Mouse (Mus musculus) mesoderm, embryonic 11.5 days (tissue): ENCODE measurements at regions not wholly inside any gene's neighbourhood (a gene's known extent, or its start where the extent isn't known, plus 50 kb on each side); places are given as distances from the start of the nearest gene placed in this dataset.
A peak's percentile ranks its signal among the peaks of the same experiment; 100 is the strongest.

Experiments
- DNase-seq: peaks from one replicate; pipeline ENCODE4 v3.0.0-alpha.2; 2012; ENCODE audit warnings: low read depth, low spot score

- DNase-seq: no peak
Observed at GRCm38 (mm10) chr10:118709718-118710117, 160.3 kb downstream of the Dyrk2 start.

GRCm38 (mm10) chr10:118711529-118711928 lies 158.5 kb downstream of the Dyrk2 start:
- no peak for DNase-seq

GRCm38 (mm10) chr10:118711951-118712350 lies 158.1 kb downstream of the Dyrk2 start:
- no peak for DNase-seq

- DNase-seq: no peak
Observed at GRCm38 (mm10) chr10:118712951-118713350, 157.1 kb downstream of the Dyrk2 start.

- DNase-seq: no peak
Observed at GRCm38 (mm10) chr10:118714179-118714581, 155.8 kb downstream of the Dyrk2 start.

- DNase-seq: no peak
Observed at GRCm38 (mm10) chr10:118714595-118714994, 155.4 kb downstream of the Dyrk2 start.

GRCm38 (mm10) chr10:118720630-118721029 lies 149.4 kb downstream of the Dyrk2 start:
- no peak for DNase-seq

- no peak for DNase-seq
Observed at GRCm38 (mm10) chr10:118722132-118722551, 147.9 kb downstream of the Dyrk2 start.

GRCm38 (mm10) chr10:118722671-118723070 lies 147.3 kb downstream of the Dyrk2 start:
- no peak for DNase-seq

GRCm38 (mm10) chr10:118736093-118736492 lies 133.9 kb downstream of the Dyrk2 start:
- no peak for DNase-seq

- no peak for DNase-seq
Observed at GRCm38 (mm10) chr10:118737064-118737463, 132.9 kb downstream of the Dyrk2 start.

- no peak for DNase-seq
Observed at GRCm38 (mm10) chr10:118739849-118740481, 130.0 kb downstream of the Dyrk2 start.

GRCm38 (mm10) chr10:118743831-118744230 lies 126.2 kb downstream of the Dyrk2 start:
- no peak for DNase-seq

- peak; percentile 24 for DNase-seq
Observed at GRCm38 (mm10) chr10:118746719-118747395, 123.2 kb downstream of the Dyrk2 start.

GRCm38 (mm10) chr10:118749039-118749438 lies 121.0 kb downstream of the Dyrk2 start:
- no peak for DNase-seq

GRCm38 (mm10) chr10:118749756-118750155 lies 120.3 kb downstream of the Dyrk2 start:
- DNase-seq: no peak

- DNase-seq: no peak
Observed at GRCm38 (mm10) chr10:118751110-118751509, 118.9 kb downstream of the Dyrk2 start.

GRCm38 (mm10) chr10:118753061-118753775 lies 116.8 kb downstream of the Dyrk2 start:
- DNase-seq: no peak

GRCm38 (mm10) chr10:118754791-118755190 lies 115.2 kb downstream of the Dyrk2 start:
- no peak for DNase-seq

GRCm38 (mm10) chr10:118758825-118759471 lies 111.1 kb downstream of the Dyrk2 start:
- DNase-seq: no peak

- DNase-seq: no peak
Observed at GRCm38 (mm10) chr10:118760441-118760840, 109.6 kb downstream of the Dyrk2 start.
